Mouse (Mus musculus): ENCODE results near the gene Gm37240. TPM values are rescaled to one million over a fixed set of nuclear protein-coding genes. Genes with fewer than 3 reads are reported as not detected.

Gene Gm37240
- polyA plus RNA-seq, 1 experiment: not detected

GRCm38 (mm10) chr3:85299649-85300550 lies 587.4 kb downstream of the Gm37240 start:
- no peak overlapping the region for H3K4me3 ChIP-seq (ENCODE audit: insufficient read depth, low read depth, low read length)
- no peak overlapping the region for H3K27ac ChIP-seq (replicated peaks; ENCODE audit: low read depth, low read length)

GRCm38 (mm10) chr3:85295229-85295628 lies 592.1 kb downstream of the Gm37240 start:
- Histone ChIP-seq H3K27ac (replicated peaks; ENCODE audit: low read depth, low read length) (no peak overlapping the region), H3K4me1 (ENCODE audit: control insufficient read depth, insufficient read depth, insufficient read length, low read length) (no peaks in the 10 kb centered on the region), H3K4me3 (ENCODE audit: insufficient read depth, low read depth, low read length) (no peak overlapping the region)

More at GRCm38 (mm10) chr3:85299649-85300550, 587.4 kb downstream of the Gm37240 start:
- H3K4me1 ChIP-seq (ENCODE audit: control insufficient read depth, insufficient read depth, insufficient read length, low read length): no peaks in the 10 kb centered on the region

GRCm38 (mm10) chr3:85287627-85288026 lies 599.7 kb downstream of the Gm37240 start:
- no peak overlapping the region for H3K27ac ChIP-seq (replicated peaks; ENCODE audit: low read depth, low read length)
- H3K4me3 ChIP-seq (ENCODE audit: insufficient read depth, low read depth, low read length): no peak overlapping the region
- no peaks in the 10 kb centered on the region for H3K4me1 ChIP-seq (ENCODE audit: control insufficient read depth, insufficient read depth, insufficient read length, low read length)

- Histone ChIP-seq H3K27ac (replicated peaks; ENCODE audit: low read depth, low read length) (no peak overlapping the region), H3K4me1 (ENCODE audit: control insufficient read depth, insufficient read depth, insufficient read length, low read length) (no peaks in the 10 kb centered on the region)
Measured at GRCm38 (mm10) chr3:85284483-85284882, 602.8 kb downstream of the Gm37240 start.

GRCm38 (mm10) chr3:85282816-85283215 lies 604.5 kb downstream of the Gm37240 start:
- Histone ChIP-seq H3K4me1 (ENCODE audit: control insufficient read depth, insufficient read depth, insufficient read length, low read length) (no peaks in the 10 kb centered on the region), H3K4me3 (ENCODE audit: insufficient read depth, low read depth, low read length) (no peak overlapping the region), H3K27ac (replicated peaks; ENCODE audit: low read depth, low read length) (no peak overlapping the region)

More at GRCm38 (mm10) chr3:85284483-85284882, 602.8 kb downstream of the Gm37240 start:
- H3K4me3 ChIP-seq (ENCODE audit: insufficient read depth, low read depth, low read length): no peak overlapping the region

- Histone ChIP-seq H3K4me1 (ENCODE audit: control insufficient read depth, insufficient read depth, insufficient read length, low read length) (no peaks in the 10 kb centered on the region), H3K27ac (replicated peaks; ENCODE audit: low read depth, low read length) (no peak overlapping the region), H3K4me3 (ENCODE audit: insufficient read depth, low read depth, low read length) (no peak overlapping the region)
Measured at GRCm38 (mm10) chr3:85275075-85275474, 612.2 kb downstream of the Gm37240 start.

- H3K4me1 ChIP-seq (ENCODE audit: control insufficient read depth, insufficient read depth, insufficient read length, low read length): no peaks in the 10 kb centered on the region
- H3K4me3 ChIP-seq (ENCODE audit: insufficient read depth, low read depth, low read length): no peak overlapping the region
- H3K27ac ChIP-seq (replicated peaks; ENCODE audit: low read depth, low read length): no peak overlapping the region
Measured at GRCm38 (mm10) chr3:85271491-85271890, 615.8 kb downstream of the Gm37240 start.

- Histone ChIP-seq H3K27ac (replicated peaks; ENCODE audit: low read depth, low read length) (no peak overlapping the region), H3K4me1 (ENCODE audit: control insufficient read depth, insufficient read depth, insufficient read length, low read length) (no peaks in the 10 kb centered on the region), H3K4me3 (ENCODE audit: insufficient read depth, low read depth, low read length) (no peak overlapping the region)
Measured at GRCm38 (mm10) chr3:85264963-85265362, 622.4 kb downstream of the Gm37240 start.

- no peak overlapping the region for H3K4me3 ChIP-seq (ENCODE audit: insufficient read depth, low read depth, low read length)
- H3K27ac ChIP-seq (replicated peaks; ENCODE audit: low read depth, low read length): no peak overlapping the region
- H3K4me1 ChIP-seq (ENCODE audit: control insufficient read depth, insufficient read depth, insufficient read length, low read length): no peaks in the 10 kb centered on the region
Measured at GRCm38 (mm10) chr3:85264546-85264945, 622.8 kb downstream of the Gm37240 start.

GRCm38 (mm10) chr3:85254526-85254925 lies 632.8 kb downstream of the Gm37240 start:
- Histone ChIP-seq H3K27ac (replicated peaks; ENCODE audit: low read depth, low read length) (no peak overlapping the region), H3K4me1 (ENCODE audit: control insufficient read depth, insufficient read depth, insufficient read length, low read length) (no peaks in the 10 kb centered on the region), H3K4me3 (ENCODE audit: insufficient read depth, low read depth, low read length) (no peak overlapping the region)

GRCm38 (mm10) chr3:85251631-85252030 lies 635.7 kb downstream of the Gm37240 start:
- Histone ChIP-seq H3K4me1 (ENCODE audit: control insufficient read depth, insufficient read depth, insufficient read length, low read length) (no peaks in the 10 kb centered on the region), H3K4me3 (ENCODE audit: insufficient read depth, low read depth, low read length) (no peak overlapping the region), H3K27ac (replicated peaks; ENCODE audit: low read depth, low read length) (no peak overlapping the region)

- Histone ChIP-seq H3K4me1 (ENCODE audit: control insufficient read depth, insufficient read depth, insufficient read length, low read length) (no peaks in the 10 kb centered on the region), H3K27ac (replicated peaks; ENCODE audit: low read depth, low read length) (no peak overlapping the region), H3K4me3 (ENCODE audit: insufficient read depth, low read depth, low read length) (no peak overlapping the region)
Measured at GRCm38 (mm10) chr3:85246131-85246530, 641.2 kb downstream of the Gm37240 start.

- H3K4me1 ChIP-seq (ENCODE audit: control insufficient read depth, insufficient read depth, insufficient read length, low read length): no peaks in the 10 kb centered on the region
- H3K27ac ChIP-seq (replicated peaks; ENCODE audit: low read depth, low read length): no peak overlapping the region
- no peak overlapping the region for H3K4me3 ChIP-seq (ENCODE audit: insufficient read depth, low read depth, low read length)
Measured at GRCm38 (mm10) chr3:85236546-85236945, 650.8 kb downstream of the Gm37240 start.

GRCm38 (mm10) chr3:85232846-85233245 lies 654.5 kb downstream of the Gm37240 start:
- no peaks in the 10 kb centered on the region for H3K4me1 ChIP-seq (ENCODE audit: control insufficient read depth, insufficient read depth, insufficient read length, low read length)

GRCm38 (mm10) chr3:85222046-85222445 lies 665.3 kb downstream of the Gm37240 start:
- Histone ChIP-seq H3K4me1 (ENCODE audit: control insufficient read depth, insufficient read depth, insufficient read length, low read length) (no peaks in the 10 kb centered on the region), H3K27ac (replicated peaks; ENCODE audit: low read depth, low read length) (no peak overlapping the region), H3K4me3 (ENCODE audit: insufficient read depth, low read depth, low read length) (no peak overlapping the region)

More at GRCm38 (mm10) chr3:85232846-85233245, 654.5 kb downstream of the Gm37240 start:
- no peak overlapping the region for H3K4me3 ChIP-seq (ENCODE audit: insufficient read depth, low read depth, low read length)
- no peak overlapping the region for H3K27ac ChIP-seq (replicated peaks; ENCODE audit: low read depth, low read length)

GRCm38 (mm10) chr3:85214926-85215325 lies 672.4 kb downstream of the Gm37240 start:
- no peaks in the 10 kb centered on the region for H3K4me1 ChIP-seq (ENCODE audit: control insufficient read depth, insufficient read depth, insufficient read length, low read length)
- no peak overlapping the region for H3K4me3 ChIP-seq (ENCODE audit: insufficient read depth, low read depth, low read length)
- H3K27ac ChIP-seq (replicated peaks; ENCODE audit: low read depth, low read length): no peak overlapping the region
